Mouse (Mus musculus): ENCODE results near the gene Tmod3. TPM values are rescaled to one million over a fixed set of nuclear protein-coding genes. Genes with fewer than 3 reads are reported as not detected.

Tmod3 gene
- polyA plus RNA-seq, 1 experiment from 2014 or later, result 65.5 TPM

- 85% methylated on average over 13 of the region's 13 CpGs for WGBS
- no peak for ATAC-seq
- no peaks in the 10 kb centered on the region for H3K9me3 ChIP-seq (ENCODE audit: control insufficient read depth)
These were observed 37.6 kb upstream of the Tmod3 start for GRCm38 (mm10) chr9:75597036-75597435.

GRCm38 (mm10) chr9:75593481-75593880 is 34.0 kb upstream of the Tmod3 start:
- Histone ChIP-seq H3K27ac (ENCODE audit: low read depth, low read length) (no peak overlapping the region), H3K4me1 (replicated peaks; ENCODE audit: control insufficient read depth, insufficient read depth, low read length) (no peaks in the 10 kb centered on the region), H3K36me3 (ENCODE audit: control insufficient read depth, insufficient read depth) (no peaks in the 10 kb centered on the region), H3K27me3 (replicated peaks; ENCODE audit: control insufficient read depth, insufficient read depth, low read length) (no peaks in the 10 kb centered on the region), H3K4me3 (ENCODE audit: low read depth, low read length) (no peak overlapping the region), H3K9me3 (ENCODE audit: control insufficient read depth) (no peaks in the 10 kb centered on the region), H3K9ac (ENCODE audit: low read depth, low read length) (no peak overlapping the region), H3K4me2 (replicated peaks; ENCODE audit: low read depth) (no peak overlapping the region)
- WGBS, result 88% methylated on average over 5 of the region's 5 CpGs
- ATAC-seq, result no peak
- no peak for TF ChIP-seq CTCF (IDR thresholded peaks at IDR 0.05; ENCODE audit: low read depth)

More at GRCm38 (mm10) chr9:75597036-75597435, 37.6 kb upstream of the Tmod3 start:
- Histone ChIP-seq H3K4me2 (replicated peaks; ENCODE audit: low read depth) (no peak overlapping the region), H3K36me3 (ENCODE audit: control insufficient read depth, insufficient read depth) (no peaks in the 10 kb centered on the region), H3K9ac (ENCODE audit: low read depth, low read length) (no peak overlapping the region), H3K27me3 (replicated peaks; ENCODE audit: control insufficient read depth, insufficient read depth, low read length) (no peaks in the 10 kb centered on the region), H3K4me3 (ENCODE audit: low read depth, low read length) (no peak overlapping the region), H3K27ac (ENCODE audit: low read depth, low read length) (no peak overlapping the region), H3K4me1 (replicated peaks; ENCODE audit: control insufficient read depth, insufficient read depth, low read length) (no peaks in the 10 kb centered on the region)
- no peak for TF ChIP-seq CTCF (IDR thresholded peaks at IDR 0.05; ENCODE audit: low read depth)

GRCm38 (mm10) chr9:75589850-75590790 is 30.7 kb upstream of the Tmod3 start:
- H3K36me3 ChIP-seq (ENCODE audit: control insufficient read depth, insufficient read depth), result no peaks in the 10 kb centered on the region
- H3K27me3 ChIP-seq (replicated peaks; ENCODE audit: control insufficient read depth, insufficient read depth, low read length), result no peaks in the 10 kb centered on the region
- H3K4me3 ChIP-seq (ENCODE audit: low read depth, low read length), result no peak overlapping the region
- H3K4me1 ChIP-seq (replicated peaks; ENCODE audit: control insufficient read depth, insufficient read depth, low read length), result no peaks in the 10 kb centered on the region
- H3K27ac ChIP-seq (ENCODE audit: low read depth, low read length), result no peak overlapping the region
- no peak overlapping the region for H3K4me2 ChIP-seq (replicated peaks; ENCODE audit: low read depth)
- no peak overlapping the region for H3K9ac ChIP-seq (ENCODE audit: low read depth, low read length)
- no peaks in the 10 kb centered on the region for H3K9me3 ChIP-seq (ENCODE audit: control insufficient read depth)
- ATAC-seq, result peak; percentile 79
- TF ChIP-seq CTCF (IDR thresholded peaks at IDR 0.05; ENCODE audit: low read depth), result no peak
- 53% methylated on average over 15 of the region's 15 CpGs for WGBS

GRCm38 (mm10) chr9:75581694-75582350 is 22.4 kb upstream of the Tmod3 start:
- 53% methylated on average over 7 of the region's 7 CpGs for whole genome bisulfite sequencing
- Histone ChIP-seq H3K4me3 (ENCODE audit: low read depth, low read length) (no peak overlapping the region), H3K4me2 (replicated peaks; ENCODE audit: low read depth) (no peak overlapping the region), H3K4me1 (replicated peaks; ENCODE audit: control insufficient read depth, insufficient read depth, low read length) (no peaks in the 10 kb centered on the region), H3K27ac (ENCODE audit: low read depth, low read length) (no peak overlapping the region), H3K9ac (ENCODE audit: low read depth, low read length) (no peak overlapping the region), H3K27me3 (replicated peaks; ENCODE audit: control insufficient read depth, insufficient read depth, low read length) (no peaks in the 10 kb centered on the region), H3K36me3 (ENCODE audit: control insufficient read depth, insufficient read depth) (no peaks in the 10 kb centered on the region), H3K9me3 (ENCODE audit: control insufficient read depth) (no peaks in the 10 kb centered on the region)
- 0 out of 2 replicates have a peak, but pooled peaks have one; percentile 13 for ATAC-seq
- TF ChIP-seq CTCF (IDR thresholded peaks at IDR 0.05; ENCODE audit: low read depth), result peak; percentile 78

GRCm38 (mm10) chr9:75579321-75579720 is 19.9 kb upstream of the Tmod3 start:
- H3K4me3 ChIP-seq (ENCODE audit: low read depth, low read length), result no peak overlapping the region
- no peak overlapping the region for H3K27ac ChIP-seq (ENCODE audit: low read depth, low read length)
- H3K4me1 ChIP-seq (replicated peaks; ENCODE audit: control insufficient read depth, insufficient read depth, low read length), result no peaks in the 10 kb centered on the region
- H3K9me3 ChIP-seq (ENCODE audit: control insufficient read depth), result no peaks in the 10 kb centered on the region
- ATAC-seq, result no peak
- H3K36me3 ChIP-seq (ENCODE audit: control insufficient read depth, insufficient read depth), result no peaks in the 10 kb centered on the region
- H3K27me3 ChIP-seq (replicated peaks; ENCODE audit: control insufficient read depth, insufficient read depth, low read length), result no peaks in the 10 kb centered on the region
- 89% methylated on average over 6 of the region's 6 CpGs for WGBS
- no peak for TF ChIP-seq CTCF (IDR thresholded peaks at IDR 0.05; ENCODE audit: low read depth)
- no peak overlapping the region for H3K4me2 ChIP-seq (replicated peaks; ENCODE audit: low read depth)
- no peak overlapping the region for H3K9ac ChIP-seq (ENCODE audit: low read depth, low read length)

Data from intestine, postnatal 0 days (tissue).